Mouse (Mus musculus): ENCODE measurements around the gene Dmc1. TPM values are rescaled to one million over a fixed set of nuclear protein-coding genes. Genes with fewer than 3 reads are reported as not detected.
A peak's percentile ranks its signal among the peaks of the same experiment; 100 is the strongest.

Dmc1 gene
- not detected for total RNA-seq (2021)

DNA sequence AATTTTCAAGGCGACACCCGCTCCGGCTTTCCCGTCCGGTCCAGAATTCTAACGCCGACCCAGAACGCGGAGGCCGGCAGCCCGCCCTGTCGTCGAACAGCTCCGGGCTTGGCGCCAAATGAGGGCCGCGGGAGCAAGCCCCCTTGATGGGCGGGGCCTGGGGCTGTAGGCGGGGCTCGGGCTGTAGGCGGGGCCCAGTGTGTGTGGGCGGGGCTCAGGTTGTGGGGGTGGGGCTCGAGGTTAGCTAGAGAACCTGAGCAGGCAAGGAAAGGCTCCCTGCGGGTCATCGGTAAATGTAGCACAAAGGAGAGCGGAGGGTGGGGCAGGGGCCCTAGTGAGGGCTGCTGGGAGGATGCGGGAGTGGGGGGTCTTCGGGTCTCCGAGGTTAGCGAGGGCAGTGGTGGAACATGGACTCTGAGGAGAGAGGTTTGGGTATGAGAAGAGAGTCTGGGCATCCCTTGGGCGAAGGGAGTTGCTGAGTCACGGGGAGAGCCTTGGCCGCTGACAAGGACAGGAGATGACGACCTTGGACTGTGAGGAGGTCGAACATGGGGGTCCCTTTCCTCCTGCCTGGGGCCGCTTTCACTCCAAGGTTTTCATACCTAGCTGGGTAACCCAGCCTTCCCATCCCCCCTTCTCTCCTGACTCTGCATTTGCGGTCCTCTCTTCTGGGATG, at the start of gene Dmc1:
TSS of gene Dmc1 (minus strand) at position 120 of the 676 bp plus-strand sequence.
- intact Hi-C loops (cut with DNase I) = loop anchor here (5.0 kb wide), 1 partner anchor 363 kb away; no protein-coding TSS in a partner anchor
- DNase-seq = peak; percentile 15 to 21

DNA sequence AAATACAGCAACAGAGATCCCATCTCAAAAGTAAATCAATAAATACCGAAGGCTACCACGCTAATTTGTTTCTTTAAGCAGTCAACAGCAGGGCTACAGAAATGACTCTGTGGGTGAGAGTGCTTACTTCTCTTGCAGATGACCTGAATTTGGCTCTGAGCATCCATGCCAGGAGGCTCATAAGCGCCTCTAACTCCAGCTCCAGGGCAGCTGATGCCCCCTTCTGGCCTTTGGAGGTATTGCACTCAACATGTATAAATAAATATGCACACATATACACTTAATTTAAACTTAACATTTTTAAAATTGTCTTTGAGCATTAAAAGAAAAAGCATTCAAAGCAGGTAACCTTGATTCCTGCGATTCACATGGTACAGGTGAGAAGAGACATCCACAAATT, 46.6 kb upstream of the Dmc1 start:
- intact Hi-C loops (cut with DNase I) = loop anchor here (10.0 kb wide), 1 partner anchor 73 kb away; no protein-coding TSS in a partner anchor

DNA sequence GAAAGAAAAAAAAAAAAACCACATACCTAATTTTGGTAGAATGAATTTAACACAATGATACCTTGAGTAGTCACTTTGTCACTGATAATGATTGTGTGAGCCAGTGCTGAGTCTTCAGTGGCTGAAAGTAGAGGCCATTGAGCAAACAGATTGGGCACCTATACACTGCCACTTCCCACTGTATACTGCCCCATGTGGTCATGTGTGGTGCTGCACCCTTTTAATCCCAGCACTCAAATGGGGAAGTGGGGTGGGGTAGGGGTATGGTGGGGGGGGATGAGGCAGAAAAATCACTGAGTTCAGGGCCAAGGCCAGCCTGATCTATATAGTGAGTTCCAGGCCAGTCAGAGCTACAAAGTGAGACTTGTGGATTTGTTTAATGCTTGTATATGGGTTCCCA, 45.7 kb upstream of the Dmc1 start:
- DNase-seq = peak in 1 of 2 experiments; percentile 38
- intact Hi-C loops (cut with DNase I) = loop anchor here (10.0 kb wide), 1 partner anchor 74 kb away; no protein-coding TSS in a partner anchor

More for the DNA sequence above, 46.6 kb upstream of the Dmc1 start:
- DNase-seq = no peak

DNA sequence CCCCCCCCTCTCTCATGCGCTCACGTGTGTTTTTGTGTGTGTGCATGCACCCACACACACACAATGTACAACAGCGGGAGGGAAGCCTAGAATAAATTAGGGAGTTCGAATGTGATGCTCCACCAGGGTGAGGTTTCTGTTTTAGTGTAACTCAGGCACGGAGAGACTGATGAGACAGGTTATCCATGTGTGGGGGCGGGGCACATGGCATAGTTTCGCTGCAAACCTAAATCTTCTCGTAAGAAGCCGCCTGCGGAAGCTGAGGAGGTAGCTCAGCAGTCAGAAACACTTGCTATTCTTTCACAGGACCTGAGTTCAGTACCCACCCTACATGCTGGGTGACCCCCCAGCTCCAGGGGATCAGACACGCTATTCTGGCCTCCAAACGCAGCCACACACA, 43.2 kb upstream of the Dmc1 start:
- DNase-seq = no peak
- intact Hi-C loops (cut with DNase I) = no loop called here

DNA sequence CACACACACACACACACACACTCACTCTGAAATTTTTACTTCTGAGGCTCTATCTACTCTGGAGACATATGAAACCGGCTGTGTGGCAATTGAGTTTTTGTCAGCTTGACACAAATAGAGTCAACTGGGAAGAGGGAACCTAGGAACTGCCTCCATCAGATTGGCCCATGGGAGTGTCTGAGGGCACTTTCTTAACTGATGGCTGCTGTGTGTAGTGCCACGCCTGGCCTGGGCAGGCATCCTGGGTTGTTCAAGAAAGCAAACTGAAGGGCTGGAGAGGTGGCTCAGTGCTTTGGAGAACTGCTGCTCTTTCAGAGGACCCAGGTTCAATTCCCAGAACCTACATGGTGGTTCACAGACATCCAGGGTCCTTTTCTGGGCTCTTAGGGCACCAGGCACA, 40.6 kb upstream of the Dmc1 start:
- no peak for DNase-seq
- intact Hi-C loops (cut with DNase I) = no loop called here

DNA sequence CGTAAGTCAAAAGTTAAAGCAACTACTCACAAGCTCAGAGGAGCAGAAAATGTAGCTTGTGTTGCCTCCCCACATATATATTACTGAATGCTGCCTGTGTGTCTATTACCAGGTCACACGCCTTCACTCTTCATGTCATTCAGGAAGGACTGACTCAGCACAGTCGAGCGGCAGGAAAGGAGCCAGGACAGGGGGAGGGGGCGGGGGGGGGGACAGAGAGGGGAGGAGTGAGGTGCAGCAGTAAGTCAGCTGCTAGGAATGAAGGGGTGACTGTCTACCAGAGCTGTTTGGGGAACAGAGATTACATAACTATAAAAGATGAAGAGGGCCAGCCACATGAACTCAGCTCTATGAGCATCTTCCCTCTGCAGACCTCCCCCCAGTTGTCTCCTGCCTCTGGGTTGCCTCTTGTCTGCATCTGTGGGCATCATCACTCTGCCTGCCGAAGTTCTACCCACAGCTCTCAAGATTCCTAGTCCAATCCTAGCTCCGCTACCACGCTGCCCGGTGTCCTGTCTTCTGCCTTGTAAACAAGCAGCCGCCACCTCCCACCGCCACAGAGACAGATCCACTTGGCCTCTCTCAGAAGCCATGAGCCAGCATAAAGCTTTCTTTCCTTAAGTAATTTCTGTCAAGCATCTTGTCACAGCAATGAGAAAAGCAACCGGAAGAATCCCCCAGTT, 36.4 kb upstream of the Dmc1 start:
- intact Hi-C loops (cut with DNase I) = no loop called here
- DNase-seq = no peak

DNA sequence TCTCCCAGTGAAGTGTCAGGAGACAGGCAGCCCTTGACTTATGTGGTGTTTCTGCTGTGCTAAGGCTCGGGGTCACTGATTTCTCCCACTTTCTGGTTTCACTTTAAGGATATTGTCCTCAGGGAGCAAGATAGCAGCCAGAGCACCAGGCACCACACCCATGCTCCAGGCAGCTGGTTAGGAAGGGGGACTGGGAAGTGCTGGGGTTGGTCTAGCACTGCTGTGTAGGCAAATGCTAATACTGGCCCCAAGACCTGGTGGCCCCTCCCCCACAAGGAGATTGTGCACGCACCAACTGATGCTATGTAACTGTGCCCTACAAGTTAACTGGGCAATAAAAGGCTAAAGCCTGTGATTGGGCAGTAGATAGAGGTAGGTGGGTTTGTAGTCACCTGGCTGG, 25.6 kb upstream of the Dmc1 start:
- intact Hi-C loops (cut with DNase I) = no loop called here
- no peak for DNase-seq

DNA sequence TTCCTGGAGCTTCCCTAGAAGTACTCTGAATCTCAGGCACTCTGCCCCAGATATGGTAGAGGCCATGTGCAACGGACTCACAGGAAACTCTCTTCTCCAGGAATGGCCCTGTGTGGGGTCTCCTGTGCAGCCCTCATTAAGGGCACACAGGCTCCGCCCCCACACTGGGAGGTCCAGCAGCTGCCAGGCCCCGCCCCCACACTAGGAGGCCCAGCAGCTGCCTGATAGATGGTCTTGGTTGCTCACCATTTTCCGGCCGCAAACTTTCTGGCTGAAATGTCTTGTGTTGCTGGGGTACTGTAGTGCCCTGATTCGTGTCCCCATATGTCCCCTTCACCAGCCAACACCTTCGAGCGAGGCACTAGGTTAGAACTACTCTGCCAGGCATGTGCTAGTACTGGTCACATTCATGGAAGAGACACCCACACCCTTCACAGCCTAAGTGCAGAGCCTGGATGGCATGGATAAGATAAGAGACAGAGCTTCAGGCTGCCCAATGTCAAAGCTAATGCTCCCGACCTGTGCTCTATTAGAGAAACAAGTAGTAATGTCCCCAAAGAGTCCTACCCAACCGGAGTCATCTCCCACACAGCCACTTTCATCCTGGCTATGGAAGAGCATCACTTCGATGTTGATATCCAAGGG, 15.0 kb upstream of the Dmc1 start:
- no peak for DNase-seq
- intact Hi-C loops (cut with DNase I) = no loop called here

DNA sequence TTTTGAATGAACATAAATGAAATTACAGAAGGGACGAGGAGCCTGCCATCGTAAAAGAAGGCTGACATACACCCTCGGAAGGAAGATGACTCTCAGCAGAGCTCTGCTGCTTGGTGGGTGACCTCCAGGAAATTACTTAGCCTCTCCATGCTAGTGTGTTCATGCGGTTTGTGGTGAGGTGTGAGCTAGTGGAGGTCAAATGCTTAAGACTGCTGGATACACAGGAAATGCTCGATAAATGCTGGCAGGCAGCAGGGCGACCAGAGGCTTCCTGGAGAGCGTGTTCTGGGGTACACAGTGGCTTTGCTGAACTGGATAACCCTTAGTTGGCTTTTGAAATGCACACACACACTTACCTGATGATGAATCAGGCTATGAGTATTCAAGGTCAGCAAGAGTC, 13.5 kb upstream of the Dmc1 start:
- no peak for DNase-seq
- intact Hi-C loops (cut with DNase I) = no loop called here

DNA sequence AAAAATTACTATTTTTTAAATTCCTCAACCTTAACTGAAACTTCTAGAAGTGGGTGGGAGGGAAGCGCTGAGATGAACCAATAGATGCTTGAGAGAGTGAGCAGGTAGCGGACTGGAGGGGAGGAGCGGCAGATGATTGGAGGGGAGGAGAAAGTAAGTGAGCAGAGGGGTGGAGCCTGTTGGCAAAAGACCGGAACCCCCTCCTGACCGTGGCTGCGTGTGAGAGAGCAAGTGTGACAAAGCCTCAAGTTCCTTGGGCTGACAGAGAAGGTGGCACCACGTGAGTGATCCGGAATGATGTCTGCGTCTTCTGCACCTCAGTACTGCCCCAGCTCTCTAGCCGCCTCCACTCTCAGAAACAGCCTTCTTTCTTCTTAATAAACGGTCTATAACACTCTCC, 12.2 kb upstream of the Dmc1 start:
- intact Hi-C loops (cut with DNase I) = no loop called here
- no peak for DNase-seq

DNA sequence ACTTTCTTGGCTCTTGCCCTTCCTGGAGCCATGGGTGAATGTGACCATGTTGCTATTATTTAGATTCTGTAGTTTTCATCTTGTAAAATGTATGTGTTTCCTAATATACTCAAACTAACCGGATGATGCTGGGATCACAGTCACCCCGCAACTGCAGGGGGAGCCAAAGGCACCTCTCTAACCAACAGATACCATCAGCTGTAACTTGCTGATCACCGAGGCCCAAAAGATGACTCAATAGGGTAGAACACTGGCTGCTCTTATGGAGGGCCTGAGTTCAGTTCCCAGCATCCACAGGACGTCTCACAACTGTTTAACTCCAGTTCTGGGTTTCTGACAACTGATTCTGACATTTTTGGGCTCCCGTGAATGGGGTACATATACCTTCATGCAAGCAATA, 11.8 kb upstream of the Dmc1 start:
- no peak for DNase-seq
- intact Hi-C loops (cut with DNase I) = no loop called here

DNA sequence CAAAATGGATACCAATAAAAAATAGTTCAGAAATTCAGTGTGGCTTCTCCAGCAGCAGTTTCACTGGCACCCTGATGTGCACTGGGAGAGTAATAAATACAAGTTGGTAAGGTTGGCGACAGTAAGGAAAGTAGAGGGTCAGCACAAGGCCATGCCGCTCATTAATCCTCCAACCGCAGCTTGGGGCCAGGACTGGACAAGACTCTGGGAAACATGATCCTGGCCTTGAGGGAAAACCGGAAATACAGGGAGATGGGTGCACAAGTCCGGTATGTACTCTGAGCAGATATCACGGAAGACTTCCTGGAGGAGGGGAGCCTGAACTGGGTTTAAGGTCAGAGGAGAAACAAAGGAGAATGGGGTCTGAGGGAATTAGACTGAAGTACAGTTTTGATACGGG, 10.6 kb upstream of the Dmc1 start:
- intact Hi-C loops (cut with DNase I) = no loop called here

DNA sequence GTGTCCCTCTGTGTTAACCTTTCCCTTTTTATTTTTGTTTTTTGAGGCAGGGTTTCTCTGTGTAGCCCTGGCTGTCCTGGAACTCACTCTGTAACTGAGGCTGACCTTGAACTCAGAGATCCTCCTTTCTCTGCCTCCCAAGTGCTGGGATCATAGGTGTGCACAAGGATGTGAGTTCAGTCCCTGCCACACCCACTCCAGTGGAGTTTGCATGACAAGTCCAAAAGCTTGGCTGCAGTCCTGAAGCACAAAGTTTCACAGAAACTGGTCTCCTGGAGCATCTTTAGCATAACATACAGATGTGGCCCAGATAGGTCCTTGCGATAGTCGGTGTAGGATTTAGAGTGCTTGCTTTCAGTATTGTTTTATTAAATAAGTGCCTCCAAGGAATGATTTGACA, 4.3 kb upstream of the Dmc1 start:
- intact Hi-C loops (cut with DNase I) = loop anchor here (5.0 kb wide), 1 partner anchor 367 kb away; no protein-coding TSS in a partner anchor
- no peak for DNase-seq

More for the DNA sequence above, 10.6 kb upstream of the Dmc1 start:
- no peak for DNase-seq

DNA sequence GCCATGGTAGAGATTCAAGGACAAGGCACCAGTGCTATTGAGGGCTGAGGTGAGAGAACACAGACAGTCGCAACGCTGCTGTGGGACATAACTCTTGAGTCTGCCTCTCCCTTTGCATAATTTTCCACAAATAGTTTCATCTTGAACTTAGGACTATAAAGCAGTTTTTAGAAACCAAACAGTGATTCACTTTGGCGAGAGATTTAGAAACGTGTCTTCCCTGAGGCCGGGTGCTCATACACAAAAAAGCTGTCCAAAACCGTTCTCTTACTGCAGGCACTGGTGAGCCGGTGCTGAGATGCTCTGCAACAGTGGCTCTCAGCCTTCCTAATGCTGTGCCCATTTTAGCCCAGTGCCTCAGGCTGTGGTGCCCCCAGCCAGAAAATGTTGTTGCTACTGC, 3.3 kb upstream of the Dmc1 start:
- intact Hi-C loops (cut with DNase I) = loop anchor here (5.0 kb wide), 1 partner anchor 366 kb away; no protein-coding TSS in a partner anchor
- no peak for DNase-seq

DNA sequence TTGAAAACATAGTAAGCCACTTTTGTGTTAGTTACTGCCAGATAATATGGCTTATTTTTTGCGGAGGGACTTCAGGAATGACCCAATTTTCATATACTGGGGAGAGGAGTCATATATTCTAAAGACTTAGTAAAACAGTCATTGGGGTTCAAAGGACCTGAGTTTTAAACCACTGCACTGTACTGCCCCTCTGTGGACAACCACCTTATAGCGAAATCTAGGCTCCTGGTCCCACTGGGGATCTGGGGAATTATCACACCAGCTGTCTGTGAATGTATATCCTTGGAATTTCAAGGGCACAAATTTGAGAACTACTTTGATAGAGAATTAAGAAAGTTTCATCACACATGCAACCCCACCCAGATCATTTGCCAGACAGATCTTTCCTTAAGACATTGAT, 2.8 kb upstream of the Dmc1 start:
- DNase-seq = no peak
- intact Hi-C loops (cut with DNase I) = loop anchor here (2.0 to 5.0 kb wide), 2 partner anchors 365 to 383 kb away; no protein-coding TSS in a partner anchor

DNA sequence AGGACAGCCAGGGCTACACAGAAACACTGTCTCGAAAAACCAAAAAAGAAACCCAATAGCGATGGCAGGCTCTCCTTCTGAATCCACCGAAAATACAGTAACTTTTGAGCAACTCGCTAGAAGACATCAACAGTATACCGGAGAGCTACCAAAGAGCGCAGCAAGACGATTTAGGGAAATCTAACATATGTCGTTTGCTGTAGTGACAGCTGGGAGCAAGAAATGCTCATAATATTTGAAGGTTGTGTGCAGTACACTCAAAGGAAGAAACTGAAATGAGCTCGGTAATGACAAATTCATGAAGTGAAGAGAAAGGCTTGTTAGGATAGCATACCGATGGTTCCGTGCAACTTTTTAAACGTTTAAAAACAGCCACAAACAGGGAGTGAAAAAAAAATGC, 1.3 kb upstream of the Dmc1 start:
- no peak for DNase-seq
- intact Hi-C loops (cut with DNase I) = loop anchor here (2.0 to 5.0 kb wide), 2 partner anchors 364 to 381 kb away; no protein-coding TSS in a partner anchor

DNA sequence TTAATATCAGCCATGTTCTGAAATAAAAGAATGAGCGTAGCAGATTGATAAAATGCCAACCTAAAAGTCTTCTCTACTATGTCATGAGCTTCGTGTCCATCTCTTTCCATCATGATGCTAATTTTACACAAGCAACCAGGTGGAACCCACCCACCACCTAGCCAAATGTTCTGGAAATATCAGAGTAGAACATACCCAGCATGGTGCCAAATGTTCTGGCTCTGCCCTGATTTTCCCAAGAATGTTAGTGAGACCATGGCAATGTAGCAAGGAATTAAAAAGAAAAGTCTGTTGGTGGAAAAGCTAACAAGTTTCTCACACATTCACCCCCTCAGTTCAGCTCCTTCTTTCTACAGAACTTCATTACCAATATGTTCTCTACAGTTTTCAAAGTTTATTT, 4.7 kb downstream of the Dmc1 start:
- DNase-seq = no peak
- intact Hi-C loops (cut with DNase I) = no loop called here

DNA sequence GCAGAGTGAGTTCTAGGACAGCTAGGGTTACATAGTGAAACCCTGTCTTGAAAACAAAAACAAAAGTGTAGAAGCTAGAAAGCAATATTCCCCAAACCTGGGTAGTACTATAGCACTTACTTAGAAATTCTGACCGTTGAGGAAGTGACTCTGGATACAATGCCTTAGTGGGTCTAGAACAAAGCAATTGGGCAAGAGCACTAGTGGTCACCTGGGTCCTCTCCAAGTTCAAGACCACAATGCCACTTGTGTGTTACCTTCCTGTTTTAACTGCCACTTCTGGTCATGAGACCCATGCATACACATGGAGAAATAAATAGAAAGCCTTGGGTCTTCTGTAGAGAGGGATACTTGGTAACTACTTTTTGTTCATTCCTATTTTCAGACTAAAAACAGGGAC, 6.2 kb downstream of the Dmc1 start:
- no peak for DNase-seq
- intact Hi-C loops (cut with DNase I) = no loop called here

DNA sequence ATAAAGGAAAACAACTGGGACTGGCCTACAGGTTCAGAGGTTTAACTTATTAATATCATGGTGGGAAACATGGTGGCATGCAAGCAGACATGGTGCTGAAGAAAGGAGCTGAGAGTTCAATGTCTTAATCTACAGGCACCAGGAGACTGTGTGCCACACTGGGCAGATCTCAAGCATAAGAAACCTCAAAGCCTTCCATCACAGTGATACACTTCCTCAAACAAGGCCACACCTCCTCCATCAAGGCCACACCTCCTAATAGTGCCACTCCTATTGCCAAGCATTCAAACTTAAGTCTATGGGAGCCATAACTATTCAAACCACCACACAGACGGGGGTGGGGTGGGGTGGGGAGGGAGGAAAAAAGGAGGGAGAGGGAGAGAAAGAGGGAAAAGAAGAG, 23.3 kb downstream of the Dmc1 start:
- intact Hi-C loops (cut with DNase I) = no loop called here
- no peak for DNase-seq

DNA sequence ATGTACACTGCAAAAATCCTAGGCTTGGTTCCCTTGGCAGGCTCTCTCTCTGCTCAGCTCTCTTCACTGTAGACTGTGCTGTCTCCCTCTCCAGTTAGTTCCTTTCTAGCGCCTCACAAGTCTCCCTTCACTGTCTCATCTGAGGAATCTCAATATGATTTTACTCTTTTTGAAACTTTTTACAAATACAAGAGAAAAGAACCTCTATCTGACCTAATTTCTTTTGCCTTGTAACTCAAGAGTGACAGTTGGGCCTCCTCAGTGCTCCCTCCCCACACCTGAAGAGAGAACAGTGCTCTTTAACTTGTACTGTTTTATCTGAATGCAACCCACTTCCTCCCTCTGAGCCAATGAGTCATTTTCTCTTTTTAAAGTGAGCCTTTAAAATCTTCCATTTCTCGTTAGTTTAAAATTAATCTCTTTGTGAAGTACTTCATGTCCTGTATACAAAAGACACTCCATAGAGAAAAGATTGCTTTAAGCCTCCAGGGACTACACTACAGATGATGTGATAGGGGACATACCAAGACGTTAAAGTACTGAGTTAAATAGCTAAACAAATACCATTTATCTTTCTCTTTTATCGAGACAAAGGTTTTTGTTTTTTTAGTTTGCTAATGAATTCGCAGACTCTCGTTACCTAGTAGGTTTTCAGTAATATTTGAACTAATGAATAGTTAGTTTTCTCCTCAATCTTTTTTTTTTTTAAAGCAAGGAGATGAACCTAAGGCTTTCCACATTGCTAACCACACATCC, 27.1 kb downstream of the Dmc1 start:
- no peak for DNase-seq
- intact Hi-C loops (cut with DNase I) = no loop called here

DNA sequence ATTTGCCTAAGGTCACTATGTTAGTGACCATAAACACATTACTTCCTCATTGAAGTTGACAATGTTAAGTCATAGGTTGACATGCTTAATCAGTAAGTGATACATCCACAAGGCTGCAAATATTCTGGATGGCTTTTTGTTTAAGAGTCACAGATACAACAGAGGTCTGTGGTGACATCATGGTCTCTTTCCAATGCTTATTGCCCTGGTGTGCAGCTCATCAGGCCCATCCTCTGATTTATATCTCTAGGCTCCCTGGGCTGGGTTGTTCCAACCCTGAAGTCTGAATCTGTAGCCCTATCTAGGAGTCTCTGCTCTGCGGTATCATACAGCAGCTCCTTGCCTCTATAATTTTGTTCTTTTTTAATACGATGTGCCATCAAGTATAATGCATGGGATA, 28.0 kb downstream of the Dmc1 start:
- DNase-seq = no peak
- intact Hi-C loops (cut with DNase I) = no loop called here
